Mouse (Mus musculus): ENCODE results near the gene Kcnb1.

GRCm38 (mm10) chr2:167064601-167065295, 125.2 kb downstream of the Kcnb1 start:
- peak; percentile 72 for TF ChIP-seq MAX (IDR thresholded peaks at IDR 0.05)
- TF ChIP-seq FOSL1 (IDR thresholded peaks at IDR 0.05; ENCODE audit: insufficient read depth, low read length, poor library complexity, severe bottlenecking) = no peak
- TF ChIP-seq CTCF (IDR thresholded peaks at IDR 0.05; ENCODE audit: control insufficient read depth, insufficient read depth, insufficient read length) = no peak
- TF ChIP-seq USF1 (IDR thresholded peaks at IDR 0.05; ENCODE audit: low read depth) = peak; percentile 17
- no peak for TF ChIP-seq MYOG (IDR thresholded peaks at IDR 0.05; ENCODE audit: control insufficient read depth, extremely low read depth, insufficient read length)
